Mouse (Mus musculus) cortical plate, adult 2 months (tissue): Measurements from ENCODE around the gene Tfpt.

Experiments
- CTCF ChIP-seq: fragments of 200-500 bp; IDR thresholded peaks from 2 replicates; pipeline ENCODE4 v1.5.1; 2011; ENCODE audit warnings: mild to moderate bottlenecking, control low read depth, low read length; ENCODE audit not compliant: insufficient read depth; ENCODE audit errors: extremely low read depth
- POLR2A ChIP-seq: fragments of 200-500 bp; IDR thresholded peaks from 2 replicates; pipeline ENCODE4 v1.6.1; 2011; ENCODE audit warnings: mild to moderate bottlenecking, low read length, control low read depth; ENCODE audit not compliant: insufficient read depth; ENCODE audit errors: extremely low read depth

DNA sequence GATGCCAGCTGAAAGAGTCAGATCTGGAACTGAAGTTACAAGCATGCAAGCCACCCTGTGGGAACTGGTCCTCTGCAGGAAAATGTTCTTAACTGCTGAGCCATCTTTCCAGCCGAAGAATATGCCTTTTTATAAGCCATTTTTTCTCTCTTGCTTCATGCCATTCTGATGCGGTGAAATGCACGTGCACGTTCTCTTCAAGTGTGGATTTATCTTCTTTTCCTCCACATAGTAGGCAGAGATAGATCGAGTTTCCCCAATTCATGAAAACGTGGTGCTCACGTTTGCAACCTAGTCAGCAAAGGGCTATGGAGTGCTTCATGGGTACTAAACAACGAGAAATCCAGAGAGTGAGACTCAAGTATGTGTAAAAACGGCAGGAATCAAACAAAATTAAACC is 14.1 kb upstream of the Tfpt start:
- no peak for TF ChIP-seq CTCF
- TF ChIP-seq POLR2A: no peak
